Mouse (Mus musculus) kidney, adult 2 months (tissue): ENCODE data around the gene Pelp1.

ENCODE experiments used
- CTCF ChIP-seq: fragments of 200-500 bp; conservative IDR thresholded peaks from 2 replicates; pipeline ENCODE4 v1.5.1; 2011; ENCODE audit warnings: low read depth, mild to moderate bottlenecking, control low read depth, low read length, moderate library complexity, mixed read lengths; ENCODE audit not compliant: insufficient read depth, insufficient read length
- POLR2A ChIP-seq: fragments of 200-500 bp; IDR thresholded peaks from one replicate; pipeline ENCODE4 v1.6.1; 2011; ENCODE audit warnings: low read depth, low read length, control low read depth

- TF ChIP-seq POLR2A (no peak), CTCF (no peak)
These were observed 21.7 kb upstream of the Pelp1 start for GRCm38 (mm10) chr11:70431574-70431973.
